Mouse (Mus musculus): ENCODE results near the gene Rnf13.

Gene Rnf13

DNA sequence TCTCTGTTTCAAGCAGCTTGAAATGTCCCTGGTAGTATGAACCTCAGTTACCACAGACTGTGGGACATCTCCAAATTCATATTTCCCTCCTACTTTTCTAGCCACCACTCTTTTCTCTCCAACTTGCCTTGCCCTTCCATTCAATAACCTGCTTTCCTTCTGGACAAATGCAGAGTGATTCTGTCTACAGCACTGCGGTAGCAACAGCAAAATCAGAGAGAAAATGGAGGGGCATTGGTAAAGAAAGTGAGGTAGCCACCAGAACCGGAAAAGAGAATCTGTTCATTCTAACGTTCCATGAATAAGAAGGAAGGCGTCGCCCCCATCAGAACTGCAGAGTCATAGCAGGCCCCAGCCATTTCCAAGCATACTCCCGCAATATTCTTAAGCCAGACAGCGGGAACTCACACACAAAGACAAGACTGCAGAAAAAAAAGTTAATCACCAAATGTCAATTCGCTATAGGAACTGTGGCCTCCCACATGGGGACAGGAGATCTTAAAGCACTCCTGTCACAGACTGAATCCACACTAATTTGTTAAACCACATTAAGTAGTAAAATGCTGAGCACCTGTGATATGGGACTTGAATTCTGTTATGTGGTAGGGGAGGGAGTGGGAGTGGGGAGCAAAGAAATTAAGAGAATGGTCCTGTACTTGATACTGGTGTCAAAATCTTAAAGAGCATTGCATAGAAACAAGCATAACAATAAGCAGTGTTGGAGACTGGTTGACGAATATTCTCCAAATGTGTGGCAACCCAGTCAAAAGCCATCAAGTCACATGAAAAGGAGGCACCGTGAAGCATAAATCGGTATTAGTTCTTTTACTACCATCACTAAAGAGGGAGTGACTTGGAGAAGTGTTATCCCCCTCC is 110.2 kb downstream of the Rnf13 start:
- no peak for DNase-seq (ENCODE audit: low read depth, low spot score)

DNA sequence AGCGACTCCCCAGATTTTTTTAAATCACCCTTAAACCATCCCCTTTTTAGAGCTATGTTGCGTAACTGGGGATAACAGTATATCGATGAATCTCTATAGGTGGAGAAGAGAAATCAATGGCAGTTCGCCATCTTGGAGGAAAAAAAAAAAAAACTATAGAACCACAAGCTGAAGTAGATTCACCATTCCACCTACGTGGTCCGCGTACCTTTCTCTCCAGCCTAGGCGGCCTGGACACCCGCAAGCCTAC is 110.7 kb downstream of the Rnf13 start:
- DNase-seq (ENCODE audit: low read depth, low spot score), result no peak

DNA sequence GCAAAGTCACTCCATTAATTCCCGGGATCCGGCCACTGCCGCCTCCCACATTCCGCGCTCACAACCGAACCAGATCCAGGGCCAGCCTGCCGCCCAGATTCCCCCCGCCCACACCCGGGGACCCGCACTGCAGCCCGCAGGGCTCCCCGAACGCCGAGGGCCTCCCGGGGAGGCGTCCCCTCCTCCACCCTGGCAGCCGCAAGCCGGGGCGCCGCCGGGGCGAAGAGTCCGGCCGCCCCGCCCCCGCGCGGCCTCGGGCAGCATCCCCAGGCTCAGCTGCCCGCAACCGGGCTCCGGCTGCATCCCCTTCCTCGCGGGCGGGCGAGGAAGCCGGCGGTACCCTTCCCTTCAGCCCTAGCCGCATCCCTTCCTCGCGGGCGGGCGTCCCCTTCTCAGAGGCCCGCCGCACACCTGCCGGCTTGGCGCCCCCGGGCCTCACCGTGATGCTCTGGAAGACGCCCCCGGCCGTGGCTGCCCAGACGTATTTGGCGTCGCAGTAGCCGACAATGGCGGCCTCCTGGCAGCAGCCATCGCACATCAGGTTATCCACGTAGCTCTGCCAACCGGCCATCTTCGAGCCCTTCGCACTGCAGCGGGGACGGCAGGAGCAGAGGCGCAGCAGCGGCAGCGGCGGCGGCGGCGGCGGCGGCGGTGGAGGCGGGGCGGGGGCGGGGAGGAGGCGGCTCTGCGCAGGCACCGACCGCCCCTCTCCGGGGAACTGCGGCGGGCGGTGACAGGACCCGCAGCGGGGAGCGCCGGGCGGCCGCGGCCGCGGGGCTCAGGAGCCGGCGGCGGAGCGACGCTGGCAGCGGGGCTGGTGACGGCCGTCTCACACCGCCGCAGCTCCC is 111.3 kb downstream of the Rnf13 start:
- DNase-seq (ENCODE audit: low read depth, low spot score), result peak; percentile 77

DNA sequence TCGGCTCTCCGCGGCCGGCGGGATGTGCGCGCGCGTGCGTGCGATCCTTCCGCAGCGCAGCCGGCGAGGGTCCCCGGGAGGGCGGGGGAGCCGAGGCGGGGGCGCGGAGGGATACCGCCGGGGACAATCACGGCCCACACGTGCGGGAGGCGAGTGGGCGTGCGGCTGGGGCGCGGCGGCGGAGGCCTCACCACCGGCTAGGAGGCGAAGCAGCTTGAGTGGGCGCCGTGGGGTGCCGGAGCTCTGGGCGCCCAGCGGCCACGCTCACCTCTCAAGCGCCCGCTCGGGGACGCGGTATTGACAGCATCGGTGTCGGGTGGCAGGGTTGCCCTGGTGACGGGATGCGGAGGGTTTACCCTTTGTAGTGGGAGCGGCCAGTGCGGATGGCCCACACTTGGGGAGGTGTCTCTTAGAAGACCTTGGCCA is 111.9 kb downstream of the Rnf13 start, which contains the start of gene Pfn2:
Pfn2 (minus strand) TSS at position 320 of the 426 bp plus-strand sequence.
- peak; percentile 74 for DNase-seq (ENCODE audit: low read depth, low spot score)

DNA sequence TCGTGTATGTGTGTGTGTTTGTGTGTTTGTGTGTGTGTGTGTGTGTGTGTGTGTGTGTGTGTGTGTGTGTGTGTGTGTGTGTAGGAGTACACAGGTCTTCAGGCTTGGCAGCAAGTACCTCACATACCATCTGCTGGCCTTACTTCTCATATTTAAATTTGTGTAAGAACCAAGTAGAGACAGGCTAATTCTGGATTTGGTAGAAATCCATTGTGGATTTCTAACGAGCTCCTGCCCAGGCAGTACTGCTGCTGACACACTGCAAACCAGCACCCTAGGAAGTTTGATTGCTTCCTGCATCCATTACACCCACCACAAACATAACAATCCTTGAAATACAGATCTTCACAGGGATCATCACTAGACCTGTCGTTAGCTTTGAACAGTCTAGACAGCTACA is 147.1 kb downstream of the Rnf13 start:
- no peak for DNase-seq (ENCODE audit: low read depth, low spot score)

All from CD4-positive, CD25-positive, alpha-beta regulatory T cell, adult 2 months (primary cell).